Mouse (Mus musculus): ENCODE measurements around the gene Tmprss9.

DNA sequence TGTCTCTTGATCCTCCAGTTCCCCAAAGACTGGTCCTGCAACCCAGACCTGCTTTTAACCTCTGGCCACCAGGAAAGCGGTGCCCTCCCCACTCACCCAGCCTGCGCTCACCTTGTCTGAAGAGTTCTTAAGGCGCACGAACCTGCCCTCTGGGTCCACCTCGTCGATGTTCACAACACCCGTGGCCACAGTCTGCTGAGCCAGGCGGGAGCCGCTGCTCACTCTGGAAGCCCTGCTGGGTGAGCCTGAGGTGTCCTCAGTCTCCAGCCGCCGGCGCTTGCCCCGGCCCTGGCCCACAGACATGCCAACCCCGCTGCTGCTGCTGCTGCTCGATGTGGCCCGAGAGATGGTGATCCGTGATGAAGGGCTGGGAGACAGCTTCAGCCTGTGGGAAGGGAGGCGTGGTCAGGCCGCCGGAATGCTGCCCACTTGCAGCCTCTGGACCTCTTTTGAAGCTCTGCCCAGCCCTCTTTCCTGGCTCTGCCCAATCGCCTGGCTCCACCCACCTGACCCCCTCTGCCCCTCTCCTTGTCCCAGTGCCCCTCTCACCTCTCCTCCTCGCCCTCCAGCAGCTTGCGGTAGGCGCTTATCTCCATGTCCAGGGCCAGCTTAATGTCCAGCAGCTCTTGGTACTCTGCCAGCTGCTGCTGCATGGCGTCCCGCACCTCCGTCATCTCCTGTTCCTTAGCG lies 32.5 kb downstream of the Tmprss9 start:
- TF ChIP-seq GATA1 (IDR thresholded peaks at IDR 0.05; ENCODE audit: low read length) (no peak), TAL1 (IDR thresholded peaks at IDR 0.05; ENCODE audit: low read length) (no peak)

All from erythroblast, embryonic 14.5 days (primary cell).